8 mouse cellular contexts compared by ENCODE assay signal in the genomic region with DNA sequence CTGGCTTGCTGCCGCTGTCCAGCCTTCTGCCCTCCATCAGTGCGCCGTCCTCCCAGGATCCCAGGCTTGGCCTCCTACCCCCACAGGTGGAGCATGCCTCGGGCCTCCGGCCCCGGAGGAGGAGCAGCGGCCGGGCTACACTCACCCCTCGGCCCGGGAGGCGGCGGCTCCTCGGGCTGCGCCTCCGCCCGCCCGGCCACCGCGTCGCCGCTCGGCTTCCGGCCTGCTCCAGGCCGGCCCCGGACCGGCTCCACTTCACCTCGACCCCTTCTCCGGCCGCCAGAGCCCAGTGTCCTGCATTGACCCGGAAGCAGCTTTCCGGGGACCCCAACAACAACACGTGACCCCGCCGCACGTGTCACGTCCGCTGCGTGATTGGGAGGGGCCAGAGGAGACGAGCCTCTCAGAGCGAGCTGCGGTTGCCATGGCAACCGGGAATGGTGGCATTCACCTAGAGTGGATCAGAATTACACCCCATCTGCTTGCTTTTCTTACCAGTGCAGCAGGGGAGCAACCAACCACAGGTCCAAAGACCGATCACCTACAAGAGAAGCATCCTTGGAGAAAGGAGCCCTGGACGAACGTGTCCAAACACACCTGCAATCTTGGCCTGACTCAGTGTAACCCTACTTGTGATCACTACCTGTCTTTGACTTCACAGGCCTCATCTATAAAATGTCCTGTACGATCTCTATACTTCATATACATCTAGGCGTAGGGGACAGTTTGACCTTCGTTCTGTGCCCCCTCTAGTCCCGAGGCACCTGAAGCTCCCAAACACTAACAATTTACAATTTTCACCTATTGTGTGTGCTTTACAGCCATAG. TPM values are rescaled to one million over a fixed set of nuclear protein-coding genes. Genes with fewer than 3 reads are reported as not detected.
A peak's percentile ranks its signal among the peaks of the same experiment; 100 is the strongest.
DNase-seq lines count a peak whose midpoint lies in the region; ATAC-seq and TF ChIP-seq lines count a peak whose summit lies in the region.

No protein-coding gene starts in this region.

- H3K4me3 ChIP-seq in brown adipose tissue, adult 24 weeks (ENCODE audit: insufficient read depth, low read depth, low read length): peak overlapping the region; percentile 88
- H3K4me3 ChIP-seq in heart, embryonic 13.5 days: peak overlapping the region; percentile 79
- H3K4me3 ChIP-seq in kidney, postnatal 0 days (replicated peaks; ENCODE audit: low read depth, low read length): peak overlapping the region; percentile 79
- H3K4me3 ChIP-seq in liver, adult 2 months (ENCODE audit: insufficient read depth, low read depth, low read length): peak overlapping the region; percentile 97

- no peak for TF ChIP-seq CTCF in kidney, postnatal 0 days (IDR thresholded peaks at IDR 0.05; ENCODE audit: low read depth)
- TF ChIP-seq CTCF in liver, adult 2 months (IDR thresholded peaks at IDR 0.05; ENCODE audit: low read depth, low read length): no peak

- TF ChIP-seq POLR2A in liver, adult 2 months (IDR thresholded peaks at IDR 0.05; ENCODE audit: extremely low read depth, insufficient read depth, low read length): no peak

- peak overlapping the region; percentile 81 for H3K4me2 ChIP-seq in heart, embryonic 13.5 days
- H3K4me2 ChIP-seq in kidney, postnatal 0 days (ENCODE audit: low read length): peak overlapping the region; percentile 88

- WGBS in heart, embryonic 13.5 days: 6% methylated on average over 49 of the region's 49 CpGs
- WGBS in kidney, postnatal 0 days: 7% methylated on average over 45 of the region's 49 CpGs
- 9% methylated on average over 49 of the region's 49 CpGs for WGBS in liver, adult 2 months

- peak; percentile 81 for ATAC-seq in erythroid progenitor cell, adult 5-6 weeks (replicated peaks; ENCODE audit: low FRiP score, poor library complexity, severe bottlenecking)
- peak; percentile 91 for ATAC-seq in heart, embryonic 13.5 days (ENCODE audit: extremely low read depth, insufficient number of reproducible peaks, low FRiP score, low TSS enrichment)
- ATAC-seq in kidney, postnatal 0 days (replicated peaks; ENCODE audit: low FRiP score, low read depth): peak; percentile 94
- ATAC-seq in monocyte, adult 5-6 weeks (replicated peaks; ENCODE audit: insufficient number of reproducible peaks, low FRiP score, low TSS enrichment, poor library complexity, severe bottlenecking): peak; percentile 90

- H3K27me3 ChIP-seq in heart, embryonic 13.5 days (replicated peaks): peaks cover 56% of the 10 kb centered on the region
- no peaks in the 10 kb centered on the region for H3K27me3 ChIP-seq in kidney, postnatal 0 days (ENCODE audit: insufficient read depth, low read length)
- no peaks in the 10 kb centered on the region for H3K27me3 ChIP-seq in liver, adult 2 months (ENCODE audit: control insufficient read depth, insufficient read depth, low read length)

- 0 out of 2 replicates have a peak, but pooled peaks cover 3% of the 10 kb centered on the region for H3K36me3 ChIP-seq in heart, embryonic 13.5 days
- H3K36me3 ChIP-seq in kidney, postnatal 0 days (ENCODE audit: insufficient read depth, low read length): 0 out of 2 replicates have a peak, but pooled peaks cover 3% of the 10 kb centered on the region
- no peaks in the 10 kb centered on the region for H3K36me3 ChIP-seq in liver, adult 2 months (ENCODE audit: control insufficient read depth, insufficient read depth, low read length)

- peaks cover 15% of the 10 kb centered on the region; the same call in 1 of the 2 replicates for H3K79me2 ChIP-seq in liver, adult 2 months (ENCODE audit: control insufficient read depth, insufficient read depth, low read length)

- DNase-seq in CD4-positive, CD25-positive, alpha-beta regulatory T cell, adult 2 months (ENCODE audit: low read depth, low spot score): peak; percentile 96
- peak; percentile 97 for DNase-seq in kidney, postnatal 0 days (ENCODE audit: low spot score)
- peak; percentile 81 for DNase-seq in liver, adult 2 months (ENCODE audit: extremely low read depth, low read depth, low spot score)
- peak; percentile 84 to 90 for DNase-seq in spleen, postnatal 36 days (ENCODE audit: low spot score in 2 of 2)

- H3K9me3 ChIP-seq in heart, embryonic 13.5 days: no peaks in the 10 kb centered on the region
- no peaks in the 10 kb centered on the region for H3K9me3 ChIP-seq in kidney, postnatal 0 days (replicated peaks; ENCODE audit: low read length)

- peaks cover 4% of the 10 kb centered on the region; the same call in 1 of the 2 replicates for H3K4me1 ChIP-seq in brown adipose tissue, adult 24 weeks (ENCODE audit: control insufficient read depth, insufficient read depth, insufficient read length, low read length)
- peaks cover 14% of the 10 kb centered on the region for H3K4me1 ChIP-seq in heart, embryonic 13.5 days
- H3K4me1 ChIP-seq in kidney, postnatal 0 days (replicated peaks; ENCODE audit: insufficient read depth, low read length): peaks cover 7% of the 10 kb centered on the region; the same call in 1 of the 2 replicates
- peaks cover 7% of the 10 kb centered on the region for H3K4me1 ChIP-seq in liver, adult 2 months (ENCODE audit: control insufficient read depth, insufficient read depth, low read length)

- H3K9ac ChIP-seq in heart, embryonic 13.5 days: peak overlapping the region; percentile 87
- peak overlapping the region; percentile 84 for H3K9ac ChIP-seq in kidney, postnatal 0 days (ENCODE audit: low read depth, low read length)
- H3K9ac ChIP-seq in liver, adult 2 months (ENCODE audit: low read depth, low read length): peak overlapping the region; percentile 87

- H3K27ac ChIP-seq in brown adipose tissue, adult 24 weeks (replicated peaks; ENCODE audit: low read depth, low read length): peak overlapping the region; percentile 36
- H3K27ac ChIP-seq in heart, embryonic 13.5 days (replicated peaks): peak overlapping the region; percentile 67
- peak overlapping the region; percentile 92 for H3K27ac ChIP-seq in kidney, postnatal 0 days
- H3K27ac ChIP-seq in liver, adult 2 months (replicated peaks; ENCODE audit: insufficient read depth, low read depth, low read length): peak overlapping the region; percentile 84

RNA-seq across cellular contexts. Expression of a gene that starts 35.5 kb away (rescaled TPM):
- 7.1 and 9.4 TPM in 2 replicates for polyA plus RNA-seq in brown adipose tissue, adult 24 weeks (2012; ENCODE audit: insufficient read depth, insufficient read length, missing spikeins)
- 23.8 and 31.9 TPM in 2 replicates for total RNA-seq in erythroid progenitor cell, adult 5-6 weeks (2015; ENCODE audit: low replicate concordance)
- total RNA-seq in erythroid progenitor cell, adult 5-6 weeks (2017; ENCODE audit: low replicate concordance): 22.8 and 29.1 TPM in 2 replicates
- 3.4 and 4.1 TPM in 2 replicates for polyA plus RNA-seq in heart, embryonic 13.5 days (2015; fragmentation: Nextera tagmentation; extraction: Ambion mirVana)
- polyA plus RNA-seq in kidney, postnatal 0 days (2015; fragmentation: Nextera tagmentation; extraction: Ambion mirVana): 6.0 and 6.3 TPM in 2 replicates
- total RNA-seq in liver, adult 2 months (2014; rRNA removed): 28.6 and 34.3 TPM in 2 replicates
- 22.2 and 24.4 TPM in 2 replicates for polyA plus RNA-seq in liver, adult 2 months (2012; rRNA removed)
- 13.5 to 21.2 TPM (median 17.7 TPM) in 3 replicates for total RNA-seq in monocyte, adult 5-6 weeks (2017)

Comparison
In these comparisons a context has a peak if more than half of its experiments do, and no peak if none do; other contexts are left out.
1. Peak in every context shown above with its lines: DNase-seq, ATAC-seq, H3K4me3 ChIP-seq and H3K27ac ChIP-seq.
2. H3K27ac ChIP-seq: peak in every context shown above with its lines; median percentile 92 in kidney, postnatal 0 days; 84 in liver, adult 2 months; 67 in heart, embryonic 13.5 days; 36 in brown adipose tissue, adult 24 weeks.